Mouse (Mus musculus) ES-Bruce4 (cell line): ENCODE data around the gene Sorcs3.

Source experiments
- CTCF ChIP-seq: IDR thresholded peaks from one replicate; pipeline ENCODE4 v1.8.1; 2011; ENCODE audit warnings: low read depth, low read length
- POLR2A ChIP-seq: IDR thresholded peaks from one replicate; pipeline ENCODE4 v1.8.1; 2011; ENCODE audit warnings: low read length; ENCODE audit not compliant: insufficient read depth

DNA sequence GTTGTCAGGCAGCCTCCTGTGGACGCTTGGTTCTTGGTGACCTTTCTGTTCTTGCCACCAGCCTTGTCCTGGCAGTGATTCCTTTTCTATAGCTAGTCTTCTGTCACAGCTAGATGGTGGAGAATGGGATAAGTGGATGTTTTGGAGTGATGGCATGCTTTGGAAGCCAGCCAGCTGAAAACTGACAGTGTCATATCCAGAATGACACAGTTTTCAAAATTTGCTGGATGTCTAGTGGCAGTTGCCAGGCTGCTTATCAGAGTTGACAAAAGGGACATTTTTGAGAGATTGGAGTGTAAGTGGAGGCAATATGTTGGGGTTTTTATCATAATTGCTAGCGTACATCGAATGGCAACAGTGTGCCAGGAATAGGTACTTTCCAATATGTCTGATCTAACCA is 212.5 kb downstream of the Sorcs3 start:
- TF ChIP-seq POLR2A = no peak
- no peak for TF ChIP-seq CTCF
